Mouse (Mus musculus): ENCODE measurements at regions not wholly inside any gene's neighbourhood (a gene's known extent, or its start where the extent isn't known, plus 50 kb on each side); places are given as distances from the start of the nearest gene placed in this dataset.

- no peak for ATAC-seq (ENCODE audit: low FRiP score)
- Histone ChIP-seq H3K27me3 (ENCODE audit: control insufficient read depth, insufficient read depth, low read length) (no peaks in the 10 kb centered on the region), H3K4me1 (replicated peaks; ENCODE audit: control insufficient read depth, insufficient read depth, low read length) (no peaks in the 10 kb centered on the region), H3K4me2 (replicated peaks; ENCODE audit: low read depth, low read length) (no peak overlapping the region), H3K9ac (ENCODE audit: low read depth, low read length) (no peak overlapping the region), H3K4me3 (ENCODE audit: low read depth, low read length) (no peak overlapping the region), H3K27ac (ENCODE audit: low read depth, low read length) (no peak overlapping the region), H3K36me3 (ENCODE audit: control insufficient read depth, insufficient read depth, low read length) (no peaks in the 10 kb centered on the region), H3K9me3 (ENCODE audit: control insufficient read depth, low read length) (no peaks in the 10 kb centered on the region)
- DNase-seq (ENCODE audit: low spot score), result peak; percentile 27
- 68% methylated on average over 3 of the region's 3 CpGs for WGBS
Measured at GRCm38 (mm10) chr11:32961600-32961999, 137.2 kb upstream of the Smim23 start.

- Histone ChIP-seq H3K9me3 (ENCODE audit: control insufficient read depth, low read length) (no peaks in the 10 kb centered on the region), H3K4me2 (replicated peaks; ENCODE audit: low read depth, low read length) (no peak overlapping the region), H3K27ac (ENCODE audit: low read depth, low read length) (no peak overlapping the region), H3K4me1 (replicated peaks; ENCODE audit: control insufficient read depth, insufficient read depth, low read length) (no peaks in the 10 kb centered on the region), H3K36me3 (ENCODE audit: control insufficient read depth, insufficient read depth, low read length) (no peaks in the 10 kb centered on the region), H3K9ac (ENCODE audit: low read depth, low read length) (no peak overlapping the region), H3K27me3 (ENCODE audit: control insufficient read depth, insufficient read depth, low read length) (no peaks in the 10 kb centered on the region), H3K4me3 (ENCODE audit: low read depth, low read length) (no peak overlapping the region)
- DNase-seq (ENCODE audit: low spot score) (no peak), ATAC-seq (ENCODE audit: low FRiP score) (no peak)
- 82% methylated on average over 5 of the region's 5 CpGs for WGBS
Measured at GRCm38 (mm10) chr11:32958961-32959360, 134.6 kb upstream of the Smim23 start.

- Histone ChIP-seq H3K36me3 (ENCODE audit: control insufficient read depth, insufficient read depth, low read length) (no peaks in the 10 kb centered on the region), H3K27me3 (ENCODE audit: control insufficient read depth, insufficient read depth, low read length) (no peaks in the 10 kb centered on the region), H3K9ac (ENCODE audit: low read depth, low read length) (no peak overlapping the region), H3K4me2 (replicated peaks; ENCODE audit: low read depth, low read length) (no peak overlapping the region), H3K27ac (ENCODE audit: low read depth, low read length) (no peak overlapping the region), H3K4me3 (ENCODE audit: low read depth, low read length) (no peak overlapping the region), H3K9me3 (ENCODE audit: control insufficient read depth, low read length) (no peaks in the 10 kb centered on the region), H3K4me1 (replicated peaks; ENCODE audit: control insufficient read depth, insufficient read depth, low read length) (no peaks in the 10 kb centered on the region)
- DNase-seq (ENCODE audit: low spot score) (peak; percentile 40), ATAC-seq (ENCODE audit: low FRiP score) (no peak)
- 36% methylated on average over 7 of the region's 7 CpGs for WGBS
Measured at GRCm38 (mm10) chr11:32956993-32957392, 132.6 kb upstream of the Smim23 start.

GRCm38 (mm10) chr11:32952271-32952670, 127.9 kb upstream of the Smim23 start:
- Histone ChIP-seq H3K36me3 (ENCODE audit: control insufficient read depth, insufficient read depth, low read length) (no peaks in the 10 kb centered on the region), H3K27ac (ENCODE audit: low read depth, low read length) (no peak overlapping the region), H3K9ac (ENCODE audit: low read depth, low read length) (no peak overlapping the region), H3K4me3 (ENCODE audit: low read depth, low read length) (no peak overlapping the region), H3K4me2 (replicated peaks; ENCODE audit: low read depth, low read length) (no peak overlapping the region), H3K9me3 (ENCODE audit: control insufficient read depth, low read length) (no peaks in the 10 kb centered on the region), H3K4me1 (replicated peaks; ENCODE audit: control insufficient read depth, insufficient read depth, low read length) (no peaks in the 10 kb centered on the region), H3K27me3 (ENCODE audit: control insufficient read depth, insufficient read depth, low read length) (no peaks in the 10 kb centered on the region)
- DNase-seq (ENCODE audit: low spot score) (no peak), ATAC-seq (ENCODE audit: low FRiP score) (no peak)

- Histone ChIP-seq H3K27ac (ENCODE audit: low read depth, low read length) (no peak overlapping the region), H3K9me3 (ENCODE audit: control insufficient read depth, low read length) (no peaks in the 10 kb centered on the region), H3K4me1 (replicated peaks; ENCODE audit: control insufficient read depth, insufficient read depth, low read length) (no peaks in the 10 kb centered on the region), H3K9ac (ENCODE audit: low read depth, low read length) (no peak overlapping the region), H3K36me3 (ENCODE audit: control insufficient read depth, insufficient read depth, low read length) (no peaks in the 10 kb centered on the region), H3K4me3 (ENCODE audit: low read depth, low read length) (no peak overlapping the region), H3K4me2 (replicated peaks; ENCODE audit: low read depth, low read length) (no peak overlapping the region), H3K27me3 (ENCODE audit: control insufficient read depth, insufficient read depth, low read length) (no peaks in the 10 kb centered on the region)
- 85% methylated on average over 4 of the region's 4 CpGs for WGBS
- ATAC-seq (ENCODE audit: low FRiP score), result no peak
- DNase-seq (ENCODE audit: low spot score), result no peak
Measured at GRCm38 (mm10) chr11:32948132-32948531, 123.7 kb upstream of the Smim23 start.

- H3K27me3 ChIP-seq (ENCODE audit: control insufficient read depth, insufficient read depth, low read length), result 0 out of 2 replicates have a peak, but pooled peaks cover 2% of the 10 kb centered on the region
- DNase-seq (ENCODE audit: low spot score), result no peak
- no peak overlapping the region for H3K27ac ChIP-seq (ENCODE audit: low read depth, low read length)
- H3K9ac ChIP-seq (ENCODE audit: low read depth, low read length), result no peak overlapping the region
- no peaks in the 10 kb centered on the region for H3K9me3 ChIP-seq (ENCODE audit: control insufficient read depth, low read length)
- ATAC-seq (ENCODE audit: low FRiP score), result no peak
- WGBS, result 84% methylated on average over 3 of the region's 3 CpGs
- no peak overlapping the region for H3K4me2 ChIP-seq (replicated peaks; ENCODE audit: low read depth, low read length)
- no peak overlapping the region for H3K4me3 ChIP-seq (ENCODE audit: low read depth, low read length)
- no peaks in the 10 kb centered on the region for H3K36me3 ChIP-seq (ENCODE audit: control insufficient read depth, insufficient read depth, low read length)
- no peaks in the 10 kb centered on the region for H3K4me1 ChIP-seq (replicated peaks; ENCODE audit: control insufficient read depth, insufficient read depth, low read length)
Measured at GRCm38 (mm10) chr11:32946481-32947001, 122.1 kb upstream of the Smim23 start.

GRCm38 (mm10) chr11:32945071-32945470, 120.7 kb upstream of the Smim23 start:
- Histone ChIP-seq H3K36me3 (ENCODE audit: control insufficient read depth, insufficient read depth, low read length) (no peaks in the 10 kb centered on the region), H3K9me3 (ENCODE audit: control insufficient read depth, low read length) (no peaks in the 10 kb centered on the region), H3K4me3 (ENCODE audit: low read depth, low read length) (no peak overlapping the region), H3K4me2 (replicated peaks; ENCODE audit: low read depth, low read length) (no peak overlapping the region), H3K9ac (ENCODE audit: low read depth, low read length) (no peak overlapping the region), H3K27ac (ENCODE audit: low read depth, low read length) (no peak overlapping the region), H3K4me1 (replicated peaks; ENCODE audit: control insufficient read depth, insufficient read depth, low read length) (no peaks in the 10 kb centered on the region), H3K27me3 (ENCODE audit: control insufficient read depth, insufficient read depth, low read length) (0 out of 2 replicates have a peak, but pooled peaks cover 2% of the 10 kb centered on the region)
- 88% methylated on average over 2 of the region's 2 CpGs for WGBS
- no peak for ATAC-seq (ENCODE audit: low FRiP score)
- no peak for DNase-seq (ENCODE audit: low spot score)

- ATAC-seq (ENCODE audit: low FRiP score) (no peak), DNase-seq (ENCODE audit: low spot score) (no peak)
- Histone ChIP-seq H3K4me1 (replicated peaks; ENCODE audit: control insufficient read depth, insufficient read depth, low read length) (no peaks in the 10 kb centered on the region), H3K4me3 (ENCODE audit: low read depth, low read length) (no peak overlapping the region), H3K9ac (ENCODE audit: low read depth, low read length) (no peak overlapping the region), H3K27me3 (ENCODE audit: control insufficient read depth, insufficient read depth, low read length) (0 out of 2 replicates have a peak, but pooled peaks cover 2% of the 10 kb centered on the region), H3K27ac (ENCODE audit: low read depth, low read length) (no peak overlapping the region), H3K4me2 (replicated peaks; ENCODE audit: low read depth, low read length) (no peak overlapping the region), H3K36me3 (ENCODE audit: control insufficient read depth, insufficient read depth, low read length) (no peaks in the 10 kb centered on the region), H3K9me3 (ENCODE audit: control insufficient read depth, low read length) (no peaks in the 10 kb centered on the region)
- 79% methylated on average over 5 of the region's 5 CpGs for WGBS
Measured at GRCm38 (mm10) chr11:32941331-32942009, 117.1 kb upstream of the Smim23 start.

- Histone ChIP-seq H3K36me3 (ENCODE audit: control insufficient read depth, insufficient read depth, low read length) (no peaks in the 10 kb centered on the region), H3K4me1 (replicated peaks; ENCODE audit: control insufficient read depth, insufficient read depth, low read length) (no peaks in the 10 kb centered on the region), H3K9me3 (ENCODE audit: control insufficient read depth, low read length) (no peaks in the 10 kb centered on the region), H3K27me3 (ENCODE audit: control insufficient read depth, insufficient read depth, low read length) (0 out of 2 replicates have a peak, but pooled peaks cover 2% of the 10 kb centered on the region), H3K4me2 (replicated peaks; ENCODE audit: low read depth, low read length) (no peak overlapping the region), H3K4me3 (ENCODE audit: low read depth, low read length) (no peak overlapping the region), H3K27ac (ENCODE audit: low read depth, low read length) (no peak overlapping the region), H3K9ac (ENCODE audit: low read depth, low read length) (no peak overlapping the region)
- no peak for DNase-seq (ENCODE audit: low spot score)
- 68% methylated on average over 1 of the region's 1 CpGs for WGBS
- ATAC-seq (ENCODE audit: low FRiP score), result no peak
Measured at GRCm38 (mm10) chr11:32939102-32939501, 114.7 kb upstream of the Smim23 start.

All from hindbrain, embryonic 11.5 days (tissue).